Mouse (Mus musculus) cortical plate, adult 2 months (tissue): ENCODE results near the gene Adamts7.

ENCODE experiments used
- CTCF ChIP-seq: fragments of 200-500 bp; IDR thresholded peaks from 2 replicates; pipeline ENCODE4 v1.5.1; 2011; ENCODE audit warnings: mild to moderate bottlenecking, control low read depth, low read length; ENCODE audit not compliant: insufficient read depth; ENCODE audit errors: extremely low read depth
- POLR2A ChIP-seq: fragments of 200-500 bp; IDR thresholded peaks from 2 replicates; pipeline ENCODE4 v1.6.1; 2011; ENCODE audit warnings: mild to moderate bottlenecking, low read length, control low read depth; ENCODE audit not compliant: insufficient read depth; ENCODE audit errors: extremely low read depth

DNA sequence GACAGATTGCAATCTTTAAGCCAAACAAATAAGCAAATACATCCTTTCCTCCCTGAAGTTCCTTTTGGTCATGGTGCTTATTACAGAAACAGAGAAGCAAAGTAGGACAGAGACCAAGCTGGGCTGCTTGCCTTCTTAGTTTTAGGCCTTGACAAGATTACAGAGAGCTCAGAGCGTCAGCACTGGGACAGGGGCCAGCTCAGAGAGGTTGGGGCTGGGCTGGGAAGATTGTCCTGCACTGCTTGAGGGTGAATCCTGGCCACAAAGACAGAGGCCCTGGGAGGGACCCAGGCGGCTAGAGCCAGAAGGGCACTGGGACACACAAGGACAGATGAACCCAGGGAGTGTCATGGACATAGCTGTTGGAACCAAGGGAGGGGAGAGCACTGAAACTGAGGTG lies 17.1 kb upstream of the Adamts7 start:
- TF ChIP-seq POLR2A (no peak), CTCF (no peak)
